Mouse (Mus musculus): Measurements from ENCODE around the gene Fbxo42.

The Fbxo42 gene

GRCm38 (mm10) chr4:141178500-141178899 is 30.8 kb downstream of the Fbxo42 start:
- DNase-seq, result no peak

GRCm38 (mm10) chr4:141180831-141181230 is 33.1 kb downstream of the Fbxo42 start:
- no peak for DNase-seq

GRCm38 (mm10) chr4:141181981-141182380 is 34.3 kb downstream of the Fbxo42 start:
- DNase-seq, result no peak

GRCm38 (mm10) chr4:141183932-141184331 is 36.2 kb downstream of the Fbxo42 start:
- no peak for DNase-seq

GRCm38 (mm10) chr4:141184426-141184825 is 36.7 kb downstream of the Fbxo42 start:
- DNase-seq, result no peak

GRCm38 (mm10) chr4:141186923-141187836 is 39.5 kb downstream of the Fbxo42 start:
- DNase-seq, result no peak

- DNase-seq, result no peak
Measured at GRCm38 (mm10) chr4:141191294-141191693, 43.6 kb downstream of the Fbxo42 start.

- no peak for DNase-seq
Measured at GRCm38 (mm10) chr4:141194553-141194952, 46.8 kb downstream of the Fbxo42 start.

GRCm38 (mm10) chr4:141196981-141197685 is 49.4 kb downstream of the Fbxo42 start:
- no peak for DNase-seq

- no peak for DNase-seq
Measured at GRCm38 (mm10) chr4:141197686-141198035, 49.9 kb downstream of the Fbxo42 start.

GRCm38 (mm10) chr4:141200906-141201305 is 53.2 kb downstream of the Fbxo42 start:
- DNase-seq, result no peak

GRCm38 (mm10) chr4:141202192-141202591 is 54.5 kb downstream of the Fbxo42 start:
- no peak for DNase-seq

GRCm38 (mm10) chr4:141204580-141205061 is 56.9 kb downstream of the Fbxo42 start:
- peak; percentile 57 for DNase-seq

- DNase-seq, result no peak
Measured at GRCm38 (mm10) chr4:141207081-141207480, 59.4 kb downstream of the Fbxo42 start.

- no peak for DNase-seq
Measured at GRCm38 (mm10) chr4:141210524-141211219, 63.0 kb downstream of the Fbxo42 start.

GRCm38 (mm10) chr4:141211646-141212045 is 63.9 kb downstream of the Fbxo42 start:
- DNase-seq, result no peak

- DNase-seq, result no peak
Measured at GRCm38 (mm10) chr4:141212892-141213291, 65.2 kb downstream of the Fbxo42 start.

GRCm38 (mm10) chr4:141213342-141213741 is 65.6 kb downstream of the Fbxo42 start:
- DNase-seq, result no peak

- DNase-seq, result peak; percentile 96
Measured at GRCm38 (mm10) chr4:141213770-141214336, 66.1 kb downstream of the Fbxo42 start, which contains the start of gene Rsg1. Gene Rsg1, plus strand, starts transcription at chr4:141213956.

- no peak for DNase-seq
Measured at GRCm38 (mm10) chr4:141214337-141214851, 66.7 kb downstream of the Fbxo42 start.

- no peak for DNase-seq
Measured at GRCm38 (mm10) chr4:141219583-141220213, 72.0 kb downstream of the Fbxo42 start.

- DNase-seq, result no peak
Measured at GRCm38 (mm10) chr4:141221848-141222247, 74.1 kb downstream of the Fbxo42 start.

Measured in right cerebral cortex, postnatal 14 days (tissue).